Mouse (Mus musculus): ENCODE data around the gene Bag3. TPM values are rescaled to one million over a fixed set of nuclear protein-coding genes. Genes with fewer than 3 reads are reported as not detected.

The Bag3 gene
- total RNA-seq, 2 experiments from 2014 or later, result 9.7 TPM

GRCm38 (mm10) chr7:128536074-128536473 lies 12.7 kb downstream of the Bag3 start:
- no peak for DNase-seq (ENCODE audit: extremely low spot score in 1 of 2, low spot score in 1 of 2)

- DNase-seq (ENCODE audit: extremely low spot score in 1 of 2, low spot score in 1 of 2), result no peak
Measured at GRCm38 (mm10) chr7:128537676-128538075, 14.3 kb downstream of the Bag3 start.

GRCm38 (mm10) chr7:128538196-128538595 lies 14.8 kb downstream of the Bag3 start:
- no peak for DNase-seq (ENCODE audit: extremely low spot score in 1 of 2, low spot score in 1 of 2)

- DNase-seq (ENCODE audit: extremely low spot score in 1 of 2, low spot score in 1 of 2), result no peak
Measured at GRCm38 (mm10) chr7:128538769-128539168, 15.4 kb downstream of the Bag3 start.

- no peak for DNase-seq (ENCODE audit: extremely low spot score in 1 of 2, low spot score in 1 of 2)
Measured at GRCm38 (mm10) chr7:128540111-128540510, 16.7 kb downstream of the Bag3 start.

GRCm38 (mm10) chr7:128540734-128541133 lies 17.3 kb downstream of the Bag3 start:
- no peak for DNase-seq (ENCODE audit: extremely low spot score in 1 of 2, low spot score in 1 of 2)

- DNase-seq (ENCODE audit: extremely low spot score in 1 of 2, low spot score in 1 of 2), result no peak
Measured at GRCm38 (mm10) chr7:128541186-128541585, 17.8 kb downstream of the Bag3 start.

- DNase-seq (ENCODE audit: extremely low spot score in 1 of 2, low spot score in 1 of 2), result no peak
Measured at GRCm38 (mm10) chr7:128541771-128542170, 18.4 kb downstream of the Bag3 start.

GRCm38 (mm10) chr7:128542488-128542887 lies 19.1 kb downstream of the Bag3 start:
- DNase-seq (ENCODE audit: extremely low spot score in 1 of 2, low spot score in 1 of 2), result no peak

GRCm38 (mm10) chr7:128543148-128543855 lies 19.9 kb downstream of the Bag3 start:
- no peak for DNase-seq (ENCODE audit: extremely low spot score in 1 of 2, low spot score in 1 of 2)

- DNase-seq (ENCODE audit: extremely low spot score in 1 of 2, low spot score in 1 of 2), result no peak
Measured at GRCm38 (mm10) chr7:128543961-128544360, 20.5 kb downstream of the Bag3 start.

GRCm38 (mm10) chr7:128544566-128545262 lies 21.3 kb downstream of the Bag3 start:
- no peak for DNase-seq (ENCODE audit: extremely low spot score in 1 of 2, low spot score in 1 of 2)

- DNase-seq (ENCODE audit: extremely low spot score in 1 of 2, low spot score in 1 of 2), result no peak
Measured at GRCm38 (mm10) chr7:128546031-128546430, 22.6 kb downstream of the Bag3 start.

GRCm38 (mm10) chr7:128549137-128549536 lies 25.7 kb downstream of the Bag3 start:
- DNase-seq (ENCODE audit: extremely low spot score in 1 of 2, low spot score in 1 of 2), result no peak

GRCm38 (mm10) chr7:128550328-128551086 lies 27.1 kb downstream of the Bag3 start:
- no peak for DNase-seq (ENCODE audit: extremely low spot score in 1 of 2, low spot score in 1 of 2)

GRCm38 (mm10) chr7:128551087-128551457 lies 27.7 kb downstream of the Bag3 start:
- no peak for DNase-seq (ENCODE audit: extremely low spot score in 1 of 2, low spot score in 1 of 2)

- no peak for DNase-seq (ENCODE audit: extremely low spot score in 1 of 2, low spot score in 1 of 2)
Measured at GRCm38 (mm10) chr7:128553105-128553705, 29.8 kb downstream of the Bag3 start.

- DNase-seq (ENCODE audit: extremely low spot score in 1 of 2, low spot score in 1 of 2), result no peak
Measured at GRCm38 (mm10) chr7:128554502-128554901, 31.1 kb downstream of the Bag3 start.

- no peak for DNase-seq (ENCODE audit: extremely low spot score in 1 of 2, low spot score in 1 of 2)
Measured at GRCm38 (mm10) chr7:128555141-128555750, 31.8 kb downstream of the Bag3 start.

GRCm38 (mm10) chr7:128556923-128557430 lies 33.6 kb downstream of the Bag3 start:
- no peak for DNase-seq (ENCODE audit: extremely low spot score in 1 of 2, low spot score in 1 of 2)

All from layer of hippocampus, postnatal 25 days (tissue).